ENCODE assay signal across 8 mouse cellular contexts in genomic region chr11:21658985-21659384, GRCm38 (mm10).
A peak's percentile ranks its signal among the peaks of the same experiment; 100 is the strongest.
DNase-seq lines count a peak whose midpoint lies in the region; ATAC-seq lines count a peak whose summit lies in the region.

No protein-coding gene starts in this region.

- no peak overlapping the region for H3K27ac ChIP-seq in hindbrain, embryonic 11.5 days (ENCODE audit: low read depth, low read length)
- no peak overlapping the region for H3K27ac ChIP-seq in hindbrain, embryonic 13.5 days
- no peak overlapping the region for H3K27ac ChIP-seq in embryonic facial prominence, embryonic 14.5 days (replicated peaks; ENCODE audit: low read depth, low read length)
- no peak overlapping the region for H3K27ac ChIP-seq in hindbrain, embryonic 10.5 days

- no peaks in the 10 kb centered on the region for H3K9me3 ChIP-seq in hindbrain, embryonic 11.5 days (ENCODE audit: control insufficient read depth, low read length)
- H3K9me3 ChIP-seq in hindbrain, embryonic 13.5 days = no peaks in the 10 kb centered on the region
- H3K9me3 ChIP-seq in embryonic facial prominence, embryonic 14.5 days (ENCODE audit: control insufficient read depth, low read length) = no peaks in the 10 kb centered on the region
- no peaks in the 10 kb centered on the region for H3K9me3 ChIP-seq in hindbrain, embryonic 10.5 days

- H3K4me1 ChIP-seq in hindbrain, embryonic 11.5 days (replicated peaks; ENCODE audit: control insufficient read depth, insufficient read depth, low read length) = no peaks in the 10 kb centered on the region
- H3K4me1 ChIP-seq in hindbrain, embryonic 13.5 days (replicated peaks) = no peaks in the 10 kb centered on the region
- H3K4me1 ChIP-seq in embryonic facial prominence, embryonic 14.5 days (ENCODE audit: control insufficient read depth, insufficient read depth, low read length) = no peaks in the 10 kb centered on the region
- H3K4me1 ChIP-seq in hindbrain, embryonic 10.5 days (replicated peaks) = no peaks in the 10 kb centered on the region

- no peak overlapping the region for H3K9ac ChIP-seq in hindbrain, embryonic 11.5 days (ENCODE audit: low read depth, low read length)
- H3K9ac ChIP-seq in hindbrain, embryonic 13.5 days = no peak overlapping the region
- no peak overlapping the region for H3K9ac ChIP-seq in embryonic facial prominence, embryonic 14.5 days (ENCODE audit: low read depth, low read length)

- ATAC-seq in hindbrain, embryonic 11.5 days (ENCODE audit: low FRiP score) = no peak
- ATAC-seq in hindbrain, embryonic 13.5 days (ENCODE audit: low FRiP score) = no peak
- ATAC-seq in embryonic facial prominence, embryonic 14.5 days (ENCODE audit: low read depth) = no peak

- DNase-seq in hindbrain, embryonic 11.5 days (ENCODE audit: low spot score) = peak; percentile 23
- peak; percentile 18 for DNase-seq in urinary bladder, postnatal 14 days (ENCODE audit: low spot score)
- no peak for DNase-seq in urinary bladder, postnatal 25 days (ENCODE audit: low spot score)
- DNase-seq in embryonic facial prominence, embryonic 14.5 days (ENCODE audit: low spot score) = peak; percentile 53
- peak; percentile 2 for DNase-seq in retina, adult 2 months (ENCODE audit: low read depth, low spot score)
- DNase-seq in yolk sac, embryonic 10.5 days (ENCODE audit: low spot score) = no peak
- DNase-seq in hindbrain, embryonic 10.5 days (ENCODE audit: low spot score) = no peak

- no peak overlapping the region for H3K4me3 ChIP-seq in hindbrain, embryonic 11.5 days (ENCODE audit: low read depth, low read length)
- no peak overlapping the region for H3K4me3 ChIP-seq in hindbrain, embryonic 13.5 days
- no peak overlapping the region for H3K4me3 ChIP-seq in embryonic facial prominence, embryonic 14.5 days (ENCODE audit: low read depth, low read length)
- H3K4me3 ChIP-seq in hindbrain, embryonic 10.5 days = no peak overlapping the region

- H3K36me3 ChIP-seq in hindbrain, embryonic 11.5 days (ENCODE audit: control insufficient read depth, insufficient read depth, low read length) = no peaks in the 10 kb centered on the region
- H3K36me3 ChIP-seq in hindbrain, embryonic 13.5 days = no peaks in the 10 kb centered on the region
- no peaks in the 10 kb centered on the region for H3K36me3 ChIP-seq in embryonic facial prominence, embryonic 14.5 days (ENCODE audit: control insufficient read depth, insufficient read depth, low read length)
- H3K36me3 ChIP-seq in hindbrain, embryonic 10.5 days = no peaks in the 10 kb centered on the region

- WGBS in hindbrain, embryonic 11.5 days = 75% methylated on average over 3 of the region's 3 CpGs
- WGBS in hindbrain, embryonic 13.5 days = 83% methylated on average over 3 of the region's 3 CpGs
- 65% methylated on average over 3 of the region's 3 CpGs for WGBS in embryonic facial prominence, embryonic 14.5 days
- 69% methylated on average over 3 of the region's 3 CpGs for WGBS in hindbrain, embryonic 10.5 days

- H3K4me2 ChIP-seq in hindbrain, embryonic 11.5 days (replicated peaks; ENCODE audit: low read depth, low read length) = no peak overlapping the region
- no peak overlapping the region for H3K4me2 ChIP-seq in hindbrain, embryonic 13.5 days
- H3K4me2 ChIP-seq in embryonic facial prominence, embryonic 14.5 days (ENCODE audit: low read depth, low read length) = no peak overlapping the region

- H3K27me3 ChIP-seq in hindbrain, embryonic 11.5 days (ENCODE audit: control insufficient read depth, insufficient read depth, low read length) = no peaks in the 10 kb centered on the region
- no peaks in the 10 kb centered on the region for H3K27me3 ChIP-seq in hindbrain, embryonic 13.5 days
- no peaks in the 10 kb centered on the region for H3K27me3 ChIP-seq in embryonic facial prominence, embryonic 14.5 days (replicated peaks; ENCODE audit: control insufficient read depth, insufficient read depth, low read length)
- H3K27me3 ChIP-seq in hindbrain, embryonic 10.5 days (ENCODE audit: insufficient read depth, poor library complexity, severe bottlenecking) = no peaks in the 10 kb centered on the region

Comparison
In these comparisons a context has a peak if more than half of its experiments do, and no peak if none do; other contexts are left out.
1. DNase-seq: peak in hindbrain, embryonic 11.5 days (single experiment), urinary bladder, postnatal 14 days (single experiment), embryonic facial prominence, embryonic 14.5 days (single experiment) and retina, adult 2 months (single experiment); none in urinary bladder, postnatal 25 days (single experiment), yolk sac, embryonic 10.5 days (single experiment) and hindbrain, embryonic 10.5 days (single experiment).